Mouse (Mus musculus) intestine, embryonic 14.5 days (tissue): ENCODE results near the gene Nup85. TPM values are rescaled to one million over a fixed set of nuclear protein-coding genes. Genes with fewer than 3 reads are reported as not detected.
"Not testable (repeated sequence)": the region's sequence is repeated elsewhere in the genome, so short reads cannot be mapped to it uniquely, and the experiment has no call there.

Source experiments
- ATAC-seq: fragments of 200-750 bp; cut with Nextera tagmentation; replicated peaks from 2 replicates; pipeline ENCODE4 v1.8.0; 2017; ENCODE audit warnings: low read depth, moderate number of reproducible peaks, moderate TSS enrichment, moderate library complexity; ENCODE audit not compliant: low FRiP score, low TSS enrichment
- DNase-seq: peaks from one replicate; pipeline ENCODE4 v3.0.0-alpha.2; 2018; ENCODE audit warnings: low spot score
- H3K27ac ChIP-seq: fragments of 300-500 bp; sonication (generic); 2 replicates; pipeline ENCODE4 v1.5.1; 2014; ENCODE audit warnings: low read depth, mild to moderate bottlenecking, control low read depth
- H3K27me3 ChIP-seq: fragments of 300-500 bp; sonication (generic); replicated peaks from 2 replicates; pipeline ENCODE4 v1.6.1; 2014; ENCODE audit warnings: low read length, control low read depth; ENCODE audit not compliant: control insufficient read depth, insufficient read depth
- H3K36me3 ChIP-seq: fragments of 300-500 bp; sonication (generic); 2 replicates; pipeline ENCODE4 v1.6.1; 2014; ENCODE audit warnings: low read length, control low read depth; ENCODE audit not compliant: control insufficient read depth, insufficient read depth
- H3K4me1 ChIP-seq: fragments of 300-500 bp; sonication (generic); replicated peaks from 2 replicates; pipeline ENCODE4 v1.6.1; 2014; ENCODE audit warnings: low read length, control low read depth, mixed read lengths; ENCODE audit not compliant: control insufficient read depth, insufficient read depth
- H3K4me2 ChIP-seq: fragments of 300-500 bp; sonication (generic); 2 replicates; pipeline ENCODE4 v1.6.1; 2014; ENCODE audit warnings: low read length
- H3K4me3 ChIP-seq: fragments of 300-500 bp; sonication (generic); 2 replicates; pipeline ENCODE4 v1.5.1; 2014; ENCODE audit warnings: low read depth, low read length, control low read depth, mixed read lengths
- H3K9ac ChIP-seq: fragments of 300-500 bp; sonication (generic); 2 replicates; pipeline ENCODE4 v1.6.1; 2014; ENCODE audit warnings: mild to moderate bottlenecking, low read length
- H3K9me3 ChIP-seq: fragments of 300-500 bp; sonication (generic); 2 replicates; pipeline ENCODE4 v1.6.1; 2016; ENCODE audit warnings: low read length, control low read depth; ENCODE audit not compliant: control insufficient read depth
- WGBS: fragments of 180-500 bp; shearing (Covaris S2); extraction: QIAGEN DNeasy Blood & Tissue Kit; methylation state at CpG from one replicate; pipeline ENCODE4 v1.1.7; 2014; 5-methylcytosine and 5-hydroxymethylcytosine counted together
- polyA plus RNA-seq: library from polyadenylated mRNA; unstranded; fragments of >200 nt; fragmentation: Nextera tagmentation; extraction: Ambion mirVana; gene quantifications from 2 replicates; pipeline ENCODE4 v1.2.1, GENCODE M21; 2014

The Nup85 gene
- polyA plus RNA-seq, 1 experiment from 2014 or later, result 192 TPM

GRCm38 (mm10) chr11:115526446-115526845, 37.8 kb upstream of the Nup85 start:
- H3K36me3 ChIP-seq, result peaks cover 85% of the 10 kb centered on the region
- H3K4me1 ChIP-seq, H3K4me3 ChIP-seq, H3K27ac ChIP-seq, DNase-seq, H3K27me3 ChIP-seq, H3K9ac ChIP-seq, H3K9me3 ChIP-seq, ATAC-seq, H3K4me2 ChIP-seq: not testable (repeated sequence)
- WGBS, result 74% methylated on average over 3 of the region's 3 CpGs

GRCm38 (mm10) chr11:115534759-115535371, 29.4 kb upstream of the Nup85 start:
- no peaks in the 10 kb centered on the region for H3K9me3 ChIP-seq
- H3K36me3 ChIP-seq, result peaks cover 44% of the 10 kb centered on the region
- DNase-seq (no peak), ATAC-seq (no peak)
- H3K27ac ChIP-seq, result peak overlapping the region; percentile 99; the same call in 1 of the 2 replicates
- peak overlapping the region; percentile 99 for H3K9ac ChIP-seq
- WGBS, result 4% methylated on average over 11 of the region's 11 CpGs
- H3K4me2 ChIP-seq, result peak overlapping the region; percentile 58
- H3K27me3 ChIP-seq, result no peaks in the 10 kb centered on the region
- peak overlapping the region; percentile 97 for H3K4me3 ChIP-seq
- H3K4me1 ChIP-seq, result peaks cover 8% of the 10 kb centered on the region; the same call in 1 of the 2 replicates

- peak overlapping the region; percentile 99 for H3K27ac ChIP-seq
- peak; percentile 73 for ATAC-seq
- H3K9ac ChIP-seq, result peak overlapping the region; percentile 99
- H3K4me3 ChIP-seq, result peak overlapping the region; percentile 97
- peak overlapping the region; percentile 58 for H3K4me2 ChIP-seq
- H3K27me3 ChIP-seq, result no peaks in the 10 kb centered on the region
- no peaks in the 10 kb centered on the region for H3K9me3 ChIP-seq
- H3K36me3 ChIP-seq, result peaks cover 38% of the 10 kb centered on the region
- peak; percentile 85 for DNase-seq
- under 1% methylated on average over 55 of the region's 84 CpGs for WGBS
- H3K4me1 ChIP-seq, result peaks cover 8% of the 10 kb centered on the region; the same call in 1 of the 2 replicates
Measured at GRCm38 (mm10) chr11:115535401-115536037, 28.7 kb upstream of the Nup85 start.

GRCm38 (mm10) chr11:115536038-115536681, 28.1 kb upstream of the Nup85 start, which contains the start of gene Sumo2:
TSS of gene Sumo2 (minus strand) at chr11:115536276.
- Histone ChIP-seq H3K4me1 (peaks cover 8% of the 10 kb centered on the region; the same call in 1 of the 2 replicates), H3K9ac (peak within 1 kb of the TSS; percentile 99), H3K4me3 (peak within 1 kb of the TSS; percentile 97), H3K9me3 (no peaks in the 10 kb centered on the region), H3K36me3 (peaks cover 33% of the 10 kb centered on the region), H3K4me2 (peak within 1 kb of the TSS; percentile 58), H3K27ac (peak within 1 kb of the TSS; percentile 99), H3K27me3 (no peaks in the 10 kb centered on the region)
- DNase-seq (peak; percentile 99), ATAC-seq (peak; percentile 91)
- WGBS, result 1% methylated on average over 55 of the region's 70 CpGs

- WGBS, result 83% methylated on average over 10 of the region's 10 CpGs
- Histone ChIP-seq H3K4me1 (peaks cover 8% of the 10 kb centered on the region; the same call in 1 of the 2 replicates), H3K4me2 (peak overlapping the region; percentile 48), H3K9me3 (no peaks in the 10 kb centered on the region), H3K27ac (peak overlapping the region; percentile 99), H3K9ac (no peak overlapping the region), H3K27me3 (no peaks in the 10 kb centered on the region), H3K4me3 (peak overlapping the region; percentile 97; the same call in 1 of the 2 replicates), H3K36me3 (peaks cover 25% of the 10 kb centered on the region)
- peak; percentile 54 for DNase-seq
- ATAC-seq, result no peak
Measured at GRCm38 (mm10) chr11:115536856-115537568, 27.2 kb upstream of the Nup85 start.

GRCm38 (mm10) chr11:115538045-115538444, 26.2 kb upstream of the Nup85 start:
- H3K27me3 ChIP-seq, result no peaks in the 10 kb centered on the region
- no peak overlapping the region for H3K4me2 ChIP-seq
- H3K9me3 ChIP-seq, result no peaks in the 10 kb centered on the region
- DNase-seq (no peak), ATAC-seq (no peak)
- H3K27ac ChIP-seq, result no peak overlapping the region
- H3K9ac ChIP-seq, result no peak overlapping the region
- peaks cover 8% of the 10 kb centered on the region; the same call in 1 of the 2 replicates for H3K4me1 ChIP-seq
- H3K4me3 ChIP-seq, result no peak overlapping the region
- WGBS, result 59% methylated on average over 2 of the region's 2 CpGs
- H3K36me3 ChIP-seq, result peaks cover 15% of the 10 kb centered on the region

GRCm38 (mm10) chr11:115543571-115543970, 20.7 kb upstream of the Nup85 start:
- Histone ChIP-seq H3K9ac (no peak overlapping the region), H3K27ac (no peak overlapping the region), H3K9me3 (no peaks in the 10 kb centered on the region), H3K27me3 (no peaks in the 10 kb centered on the region), H3K4me1 (no peaks in the 10 kb centered on the region), H3K4me2 (no peak overlapping the region), H3K4me3 (no peak overlapping the region), H3K36me3 (no peaks in the 10 kb centered on the region)
- 72% methylated on average over 4 of the region's 4 CpGs for WGBS
- DNase-seq, result no peak
- ATAC-seq, result no peak

GRCm38 (mm10) chr11:115552783-115553182, 11.5 kb upstream of the Nup85 start:
- no peak overlapping the region for H3K4me2 ChIP-seq
- ATAC-seq, result no peak

More at GRCm38 (mm10) chr11:115552783-115553182, 11.5 kb upstream of the Nup85 start:
- Histone ChIP-seq H3K4me3 (no peak overlapping the region), H3K9ac (no peak overlapping the region), H3K36me3 (no peaks in the 10 kb centered on the region), H3K4me1 (no peaks in the 10 kb centered on the region), H3K9me3 (no peaks in the 10 kb centered on the region), H3K27me3 (no peaks in the 10 kb centered on the region), H3K27ac (no peak overlapping the region)
- whole genome bisulfite sequencing, result 62% methylated on average over 4 of the region's 4 CpGs
- no peak for DNase-seq
